Mouse (Mus musculus): ENCODE data around the gene Phf20. TPM values are rescaled to one million over a fixed set of nuclear protein-coding genes. Genes with fewer than 3 reads are reported as not detected.

Phf20 gene
- polyA plus RNA-seq, 1 experiment from 2014 or later, result 63.8 TPM

DNA sequence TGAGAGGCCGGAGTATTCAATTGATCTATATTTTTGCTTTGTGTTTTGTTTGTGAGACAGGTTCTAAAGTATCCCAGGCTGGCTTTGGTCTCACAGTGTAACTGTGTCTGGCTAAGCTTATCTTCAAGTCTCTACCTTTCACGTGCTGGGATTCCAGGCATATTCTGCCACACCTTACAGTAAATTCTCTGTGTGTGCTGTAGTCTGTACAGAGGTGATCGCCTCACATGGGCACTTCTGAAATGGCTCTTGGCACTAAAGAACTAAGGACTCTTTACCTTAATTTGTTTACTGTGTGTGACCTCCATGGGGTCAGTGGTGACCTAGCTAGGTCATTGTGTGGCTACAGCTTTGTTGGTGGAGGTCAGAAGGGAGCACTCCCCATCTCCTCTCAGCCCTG, 99.9 kb downstream of the Phf20 start:
- DNase-seq (ENCODE audit: low spot score) (no peak), ATAC-seq (replicated peaks; ENCODE audit: low FRiP score, low read depth) (no peak)
- H3K9me3 ChIP-seq (replicated peaks; ENCODE audit: low read length), result no peaks in the 10 kb centered on the region
- no peaks in the 10 kb centered on the region for H3K27me3 ChIP-seq (ENCODE audit: insufficient read depth, low read length)
- H3K4me2 ChIP-seq (ENCODE audit: low read length), result no peak overlapping the region
- peak overlapping the region; percentile 51 for H3K27ac ChIP-seq
- H3K9ac ChIP-seq (ENCODE audit: low read depth, low read length), result no peak overlapping the region
- H3K4me3 ChIP-seq (replicated peaks; ENCODE audit: low read depth, low read length), result no peak overlapping the region
- H3K36me3 ChIP-seq (ENCODE audit: insufficient read depth, low read length), result peaks cover 31% of the 10 kb centered on the region; the same call in 1 of the 2 replicates
- WGBS, result 89% methylated on average over 3 of the region's 3 CpGs
- no peaks in the 10 kb centered on the region for H3K4me1 ChIP-seq (replicated peaks; ENCODE audit: insufficient read depth, low read length)
- TF ChIP-seq CTCF (IDR thresholded peaks at IDR 0.05; ENCODE audit: low read depth), result no peak

DNA sequence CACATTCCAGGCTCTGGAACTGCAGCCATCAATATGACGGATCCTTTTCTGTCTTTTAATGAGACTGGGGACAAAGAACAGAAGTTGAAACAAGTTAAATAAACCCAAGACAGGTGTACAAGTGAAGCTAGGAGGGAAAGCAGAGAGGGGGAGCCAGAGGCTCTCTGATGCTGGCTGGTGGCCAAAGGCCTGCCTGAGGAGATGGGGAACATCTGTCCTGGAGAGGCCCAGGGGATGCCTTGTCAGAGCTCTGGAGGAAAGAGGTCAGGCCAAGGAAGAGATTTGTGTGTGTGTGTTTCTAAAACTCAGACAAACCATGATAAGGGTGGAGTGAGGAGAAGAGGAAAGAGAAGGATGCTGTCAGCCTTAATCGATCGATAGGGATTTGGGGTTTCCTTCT, 101.4 kb downstream of the Phf20 start:
- no peaks in the 10 kb centered on the region for H3K27me3 ChIP-seq (ENCODE audit: insufficient read depth, low read length)
- peak; percentile 40; the same call in 1 of the 2 replicates for ATAC-seq (replicated peaks; ENCODE audit: low FRiP score, low read depth)
- H3K36me3 ChIP-seq (ENCODE audit: insufficient read depth, low read length), result peaks cover 31% of the 10 kb centered on the region; the same call in 1 of the 2 replicates
- no peaks in the 10 kb centered on the region for H3K9me3 ChIP-seq (replicated peaks; ENCODE audit: low read length)
- no peak overlapping the region for H3K4me3 ChIP-seq (replicated peaks; ENCODE audit: low read depth, low read length)
- H3K4me1 ChIP-seq (replicated peaks; ENCODE audit: insufficient read depth, low read length), result no peaks in the 10 kb centered on the region
- no peak overlapping the region for H3K9ac ChIP-seq (ENCODE audit: low read depth, low read length)
- 48% methylated on average over 3 of the region's 3 CpGs for WGBS
- peak; percentile 19; the same call in 1 of the 2 replicates for TF ChIP-seq CTCF (IDR thresholded peaks at IDR 0.05; ENCODE audit: low read depth)
- peak; percentile 67 for DNase-seq (ENCODE audit: low spot score)
- no peak overlapping the region for H3K4me2 ChIP-seq (ENCODE audit: low read length)
- no peak overlapping the region for H3K27ac ChIP-seq

DNA sequence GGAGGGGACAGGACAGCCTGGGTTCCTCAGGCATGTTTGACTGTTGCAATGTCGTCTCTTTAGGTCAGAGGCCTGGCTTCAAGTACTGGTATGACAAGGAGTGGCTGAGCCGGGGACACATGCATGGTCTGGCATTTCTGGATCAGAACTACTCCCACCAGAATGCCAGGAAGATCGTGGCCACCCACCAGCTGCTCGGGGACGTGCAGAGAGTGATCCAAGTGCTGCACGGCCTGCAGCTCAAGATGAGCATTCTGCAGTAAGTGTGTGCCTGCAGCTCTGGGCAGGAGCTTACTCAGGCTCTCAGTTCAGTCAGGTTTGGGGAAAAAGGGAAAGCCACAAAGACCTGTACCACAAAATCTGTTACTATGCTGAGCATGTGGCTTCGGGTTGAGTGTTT, 102.2 kb downstream of the Phf20 start:
- no peak for TF ChIP-seq CTCF (IDR thresholded peaks at IDR 0.05; ENCODE audit: low read depth)
- Histone ChIP-seq H3K4me1 (replicated peaks; ENCODE audit: insufficient read depth, low read length) (no peaks in the 10 kb centered on the region), H3K27me3 (ENCODE audit: insufficient read depth, low read length) (no peaks in the 10 kb centered on the region), H3K9ac (ENCODE audit: low read depth, low read length) (no peak overlapping the region), H3K9me3 (replicated peaks; ENCODE audit: low read length) (no peaks in the 10 kb centered on the region), H3K4me2 (ENCODE audit: low read length) (no peak overlapping the region), H3K36me3 (ENCODE audit: insufficient read depth, low read length) (peaks cover 31% of the 10 kb centered on the region; the same call in 1 of the 2 replicates), H3K27ac (no peak overlapping the region), H3K4me3 (replicated peaks; ENCODE audit: low read depth, low read length) (no peak overlapping the region)
- ATAC-seq (replicated peaks; ENCODE audit: low FRiP score, low read depth) (no peak), DNase-seq (ENCODE audit: low spot score) (no peak)
- WGBS, result 68% methylated on average over 7 of the region's 7 CpGs

DNA sequence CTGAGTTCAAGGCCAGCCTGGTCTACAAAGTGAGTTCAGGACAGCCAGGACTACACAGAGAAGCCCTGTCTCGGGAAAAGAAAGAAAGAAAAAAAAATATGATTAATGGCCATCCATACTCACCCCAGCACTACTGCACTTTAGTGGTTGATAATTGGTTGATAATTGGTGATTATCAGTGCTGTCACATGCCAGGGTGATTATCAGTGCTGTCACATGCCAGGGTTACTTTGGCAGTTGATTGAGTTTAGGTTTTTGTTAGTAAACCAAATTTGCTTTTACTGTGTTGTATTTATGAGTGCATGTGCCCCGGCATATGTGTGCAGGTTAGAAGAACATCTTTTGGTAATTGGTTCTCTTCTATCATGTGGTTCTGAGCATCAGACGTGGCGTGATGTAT, 105.8 kb downstream of the Phf20 start:
- Histone ChIP-seq H3K27ac (no peak overlapping the region), H3K27me3 (ENCODE audit: insufficient read depth, low read length) (no peaks in the 10 kb centered on the region), H3K4me2 (ENCODE audit: low read length) (no peak overlapping the region), H3K4me1 (replicated peaks; ENCODE audit: insufficient read depth, low read length) (no peaks in the 10 kb centered on the region), H3K36me3 (ENCODE audit: insufficient read depth, low read length) (peaks cover 19% of the 10 kb centered on the region; the same call in 1 of the 2 replicates), H3K9me3 (replicated peaks; ENCODE audit: low read length) (no peaks in the 10 kb centered on the region), H3K4me3 (replicated peaks; ENCODE audit: low read depth, low read length) (no peak overlapping the region), H3K9ac (ENCODE audit: low read depth, low read length) (no peak overlapping the region)
- 91% methylated on average over 4 of the region's 4 CpGs for WGBS
- no peak for ATAC-seq (replicated peaks; ENCODE audit: low FRiP score, low read depth)
- no peak for DNase-seq (ENCODE audit: low spot score)
- no peak for TF ChIP-seq CTCF (IDR thresholded peaks at IDR 0.05; ENCODE audit: low read depth)

DNA sequence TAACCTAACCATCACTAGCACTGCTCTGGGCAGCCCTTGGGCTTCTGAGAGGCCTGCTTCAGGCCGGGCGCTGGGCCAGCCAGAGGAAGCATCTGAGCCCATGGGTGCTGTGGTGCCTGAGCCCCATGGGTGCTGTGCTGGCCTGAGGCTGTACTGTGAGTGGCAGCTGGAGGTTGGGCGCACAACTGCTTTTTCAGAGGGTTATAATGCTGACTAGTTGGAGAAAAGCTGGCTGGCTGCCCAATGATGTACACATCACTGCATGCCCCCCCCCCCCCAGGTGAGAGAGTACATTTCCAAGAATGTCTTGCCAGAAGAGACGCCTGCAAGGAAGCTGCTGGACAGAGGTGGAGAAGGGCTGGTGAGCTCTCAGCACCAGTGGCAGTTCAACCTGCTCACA, 108.1 kb downstream of the Phf20 start:
- DNase-seq (ENCODE audit: low spot score) (no peak), ATAC-seq (replicated peaks; ENCODE audit: low FRiP score, low read depth) (0 out of 2 replicates have a peak, but pooled peaks have one; percentile 62)
- TF ChIP-seq CTCF (IDR thresholded peaks at IDR 0.05; ENCODE audit: low read depth), result no peak
- no peak overlapping the region for H3K4me3 ChIP-seq (replicated peaks; ENCODE audit: low read depth, low read length)
- H3K36me3 ChIP-seq (ENCODE audit: insufficient read depth, low read length), result peaks cover 19% of the 10 kb centered on the region; the same call in 1 of the 2 replicates
- 93% methylated on average over 4 of the region's 4 CpGs for WGBS
- no peaks in the 10 kb centered on the region for H3K4me1 ChIP-seq (replicated peaks; ENCODE audit: insufficient read depth, low read length)
- H3K4me2 ChIP-seq (ENCODE audit: low read length), result no peak overlapping the region
- H3K9me3 ChIP-seq (replicated peaks; ENCODE audit: low read length), result no peaks in the 10 kb centered on the region
- no peak overlapping the region for H3K9ac ChIP-seq (ENCODE audit: low read depth, low read length)
- H3K27me3 ChIP-seq (ENCODE audit: insufficient read depth, low read length), result no peaks in the 10 kb centered on the region
- H3K27ac ChIP-seq, result no peak overlapping the region

- Histone ChIP-seq H3K27ac (no peak overlapping the region), H3K27me3 (ENCODE audit: insufficient read depth, low read length) (no peaks in the 10 kb centered on the region), H3K9me3 (replicated peaks; ENCODE audit: low read length) (no peaks in the 10 kb centered on the region), H3K36me3 (ENCODE audit: insufficient read depth, low read length) (peaks cover 13% of the 10 kb centered on the region; the same call in 1 of the 2 replicates), H3K4me3 (replicated peaks; ENCODE audit: low read depth, low read length) (no peak overlapping the region), H3K4me2 (ENCODE audit: low read length) (no peak overlapping the region), H3K9ac (ENCODE audit: low read depth, low read length) (no peak overlapping the region), H3K4me1 (replicated peaks; ENCODE audit: insufficient read depth, low read length) (no peaks in the 10 kb centered on the region)
- ATAC-seq (replicated peaks; ENCODE audit: low FRiP score, low read depth) (no peak), DNase-seq (ENCODE audit: low spot score) (peak; percentile 80)
- 74% methylated on average over 2 of the region's 2 CpGs for WGBS
- TF ChIP-seq CTCF (IDR thresholded peaks at IDR 0.05; ENCODE audit: low read depth), result peak; percentile 73
These were observed 109.6 kb downstream of the Phf20 start for GRCm38 (mm10) chr2:156305818-156306217.

DNA sequence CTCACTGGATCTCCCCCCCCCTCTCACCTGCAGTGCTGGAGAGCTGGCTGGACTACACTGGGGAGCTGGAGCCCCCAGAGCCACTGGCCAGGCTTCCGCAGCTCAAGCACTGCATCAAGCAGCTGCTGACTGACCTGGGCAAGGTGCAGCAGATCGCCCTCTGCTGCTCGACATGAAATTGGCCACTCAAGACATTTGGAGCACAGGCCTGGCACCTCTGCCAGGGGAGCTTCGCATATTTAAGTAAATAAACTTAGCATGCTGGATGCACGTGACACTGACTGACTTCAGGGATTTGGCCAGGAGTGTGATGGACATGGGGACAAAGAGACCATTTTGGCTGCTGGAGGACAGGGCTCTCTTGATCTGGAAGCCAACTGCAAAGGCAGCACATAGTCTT, 111.0 kb downstream of the Phf20 start:
- Histone ChIP-seq H3K27ac (no peak overlapping the region), H3K36me3 (ENCODE audit: insufficient read depth, low read length) (0 out of 2 replicates have a peak, but pooled peaks cover 10% of the 10 kb centered on the region), H3K27me3 (ENCODE audit: insufficient read depth, low read length) (no peaks in the 10 kb centered on the region), H3K9me3 (replicated peaks; ENCODE audit: low read length) (no peaks in the 10 kb centered on the region), H3K4me1 (replicated peaks; ENCODE audit: insufficient read depth, low read length) (no peaks in the 10 kb centered on the region), H3K9ac (ENCODE audit: low read depth, low read length) (no peak overlapping the region), H3K4me2 (ENCODE audit: low read length) (no peak overlapping the region), H3K4me3 (replicated peaks; ENCODE audit: low read depth, low read length) (no peak overlapping the region)
- 52% methylated on average over 5 of the region's 5 CpGs for WGBS
- DNase-seq (ENCODE audit: low spot score), result no peak
- no peak for ATAC-seq (replicated peaks; ENCODE audit: low FRiP score, low read depth)
- TF ChIP-seq CTCF (IDR thresholded peaks at IDR 0.05; ENCODE audit: low read depth), result peak; percentile 58

All from kidney, postnatal 0 days (tissue).